Mouse (Mus musculus): ENCODE results near the gene Stxbp6. TPM values are rescaled to one million over a fixed set of nuclear protein-coding genes. Genes with fewer than 3 reads are reported as not detected.

Stxbp6 gene
- total and polyA plus RNA-seq, 2 experiments from 2014 or later: 18.6 to 19.3 TPM

GRCm38 (mm10) chr12:44896460-44896859, 178.0 kb downstream of the Stxbp6 start:
- ATAC-seq: no peak

GRCm38 (mm10) chr12:44889677-44890393, 184.7 kb downstream of the Stxbp6 start:
- Histone ChIP-seq H3K9ac (replicated peaks; ENCODE audit: low read length) (no peak overlapping the region), H3K4me3 (ENCODE audit: low read length) (no peak overlapping the region), H3K27me3 (ENCODE audit: insufficient read depth, low read length) (no peaks in the 10 kb centered on the region), H3K27ac (no peak overlapping the region), H3K4me2 (ENCODE audit: low read depth, low read length) (no peak overlapping the region), H3K36me3 (ENCODE audit: insufficient read depth, low read length) (no peaks in the 10 kb centered on the region), H3K4me1 (ENCODE audit: insufficient read depth, low read length) (no peaks in the 10 kb centered on the region), H3K9me3 (ENCODE audit: low read length) (no peaks in the 10 kb centered on the region)
- WGBS: 94% methylated on average over 6 of the region's 6 CpGs
- DNase-seq (ENCODE audit: low spot score): no peak
- TF ChIP-seq CTCF (IDR thresholded peaks at IDR 0.05; ENCODE audit: low read depth): no peak
- no peak for ATAC-seq

More at GRCm38 (mm10) chr12:44896460-44896859, 178.0 kb downstream of the Stxbp6 start:
- Histone ChIP-seq H3K4me2 (ENCODE audit: low read depth, low read length) (no peak overlapping the region), H3K9ac (replicated peaks; ENCODE audit: low read length) (no peak overlapping the region), H3K4me3 (ENCODE audit: low read length) (no peak overlapping the region), H3K4me1 (ENCODE audit: insufficient read depth, low read length) (no peaks in the 10 kb centered on the region), H3K27ac (no peak overlapping the region), H3K9me3 (ENCODE audit: low read length) (no peaks in the 10 kb centered on the region), H3K27me3 (ENCODE audit: insufficient read depth, low read length) (no peaks in the 10 kb centered on the region), H3K36me3 (ENCODE audit: insufficient read depth, low read length) (no peaks in the 10 kb centered on the region)
- WGBS: 70% methylated on average over 1 of the region's 1 CpGs
- DNase-seq (ENCODE audit: low spot score): no peak
- no peak for TF ChIP-seq CTCF (IDR thresholded peaks at IDR 0.05; ENCODE audit: low read depth)

GRCm38 (mm10) chr12:44886826-44887225, 187.7 kb downstream of the Stxbp6 start:
- no peak for ATAC-seq
- Histone ChIP-seq H3K4me3 (ENCODE audit: low read length) (no peak overlapping the region), H3K9ac (replicated peaks; ENCODE audit: low read length) (no peak overlapping the region), H3K4me2 (ENCODE audit: low read depth, low read length) (no peak overlapping the region), H3K27ac (no peak overlapping the region), H3K36me3 (ENCODE audit: insufficient read depth, low read length) (no peaks in the 10 kb centered on the region), H3K4me1 (ENCODE audit: insufficient read depth, low read length) (no peaks in the 10 kb centered on the region), H3K27me3 (ENCODE audit: insufficient read depth, low read length) (no peaks in the 10 kb centered on the region), H3K9me3 (ENCODE audit: low read length) (no peaks in the 10 kb centered on the region)
- DNase-seq (ENCODE audit: low spot score): no peak
- 25% methylated on average over 3 of the region's 3 CpGs for WGBS
- TF ChIP-seq CTCF (IDR thresholded peaks at IDR 0.05; ENCODE audit: low read depth): no peak

GRCm38 (mm10) chr12:44872697-44873096, 201.8 kb downstream of the Stxbp6 start:
- WGBS: 63% methylated on average over 2 of the region's 2 CpGs
- no peak for TF ChIP-seq CTCF (IDR thresholded peaks at IDR 0.05; ENCODE audit: low read depth)
- ATAC-seq (no peak), DNase-seq (ENCODE audit: low spot score) (no peak)
- Histone ChIP-seq H3K9me3 (ENCODE audit: low read length) (no peaks in the 10 kb centered on the region), H3K4me3 (ENCODE audit: low read length) (no peak overlapping the region), H3K27ac (no peak overlapping the region), H3K4me2 (ENCODE audit: low read depth, low read length) (no peak overlapping the region), H3K36me3 (ENCODE audit: insufficient read depth, low read length) (no peaks in the 10 kb centered on the region), H3K9ac (replicated peaks; ENCODE audit: low read length) (no peak overlapping the region), H3K27me3 (ENCODE audit: insufficient read depth, low read length) (no peaks in the 10 kb centered on the region), H3K4me1 (ENCODE audit: insufficient read depth, low read length) (no peaks in the 10 kb centered on the region)

GRCm38 (mm10) chr12:44865442-44865841, 209.1 kb downstream of the Stxbp6 start:
- no peak overlapping the region for H3K9ac ChIP-seq (replicated peaks; ENCODE audit: low read length)
- H3K9me3 ChIP-seq (ENCODE audit: low read length): no peaks in the 10 kb centered on the region
- no peak overlapping the region for H3K4me2 ChIP-seq (ENCODE audit: low read depth, low read length)
- no peaks in the 10 kb centered on the region for H3K36me3 ChIP-seq (ENCODE audit: insufficient read depth, low read length)
- DNase-seq (ENCODE audit: low spot score): no peak
- TF ChIP-seq CTCF (IDR thresholded peaks at IDR 0.05; ENCODE audit: low read depth): no peak
- no peak overlapping the region for H3K27ac ChIP-seq
- no peaks in the 10 kb centered on the region for H3K4me1 ChIP-seq (ENCODE audit: insufficient read depth, low read length)
- WGBS: 93% methylated on average over 3 of the region's 3 CpGs
- ATAC-seq: no peak
- H3K27me3 ChIP-seq (ENCODE audit: insufficient read depth, low read length): no peaks in the 10 kb centered on the region
- no peak overlapping the region for H3K4me3 ChIP-seq (ENCODE audit: low read length)

- no peak for ATAC-seq
- no peaks in the 10 kb centered on the region for H3K36me3 ChIP-seq (ENCODE audit: insufficient read depth, low read length)
- H3K27ac ChIP-seq: no peak overlapping the region
- no peaks in the 10 kb centered on the region for H3K9me3 ChIP-seq (ENCODE audit: low read length)
- no peaks in the 10 kb centered on the region for H3K27me3 ChIP-seq (ENCODE audit: insufficient read depth, low read length)
- no peak for TF ChIP-seq CTCF (IDR thresholded peaks at IDR 0.05; ENCODE audit: low read depth)
- no peaks in the 10 kb centered on the region for H3K4me1 ChIP-seq (ENCODE audit: insufficient read depth, low read length)
- DNase-seq (ENCODE audit: low spot score): no peak
- WGBS: 31% methylated on average over 5 of the region's 5 CpGs
- no peak overlapping the region for H3K9ac ChIP-seq (replicated peaks; ENCODE audit: low read length)
- no peak overlapping the region for H3K4me2 ChIP-seq (ENCODE audit: low read depth, low read length)
- H3K4me3 ChIP-seq (ENCODE audit: low read length): no peak overlapping the region
Measured at GRCm38 (mm10) chr12:44859454-44859853, 215.1 kb downstream of the Stxbp6 start.

Data from hindbrain, postnatal 0 days (tissue).